Mouse (Mus musculus) heart, postnatal 4 days (tissue): ENCODE results near the gene Acaa1b. TPM values are rescaled to one million over a fixed set of nuclear protein-coding genes. Genes with fewer than 3 reads are reported as not detected.

Experiments used
- DNase-seq: peaks from one replicate; pipeline ENCODE4 v3.0.0; 2021
- total RNA-seq, 2 experiments: library from RNA; stranded (reverse); gene quantifications; 2 replicates each; pipeline ENCODE4 v1.2.3; 2021

The Acaa1b gene
- total RNA-seq: 1 to 10 TPM; 1.8 to 1.9 TPM

GRCm38 (mm10) chr9:119156278-119157201 is at the start of gene Acaa1b:
TSS of gene Acaa1b (minus strand) at chr9:119157093.
- DNase-seq: peak; percentile 87

- no peak for DNase-seq
Observed at GRCm38 (mm10) chr9:119206666-119207065, 49.8 kb upstream of the Acaa1b start.

- DNase-seq: no peak
Observed at GRCm38 (mm10) chr9:119205756-119206155, 48.9 kb upstream of the Acaa1b start.

- no peak for DNase-seq
Observed at GRCm38 (mm10) chr9:119203617-119204016, 46.7 kb upstream of the Acaa1b start.

GRCm38 (mm10) chr9:119201653-119202052 is 44.8 kb upstream of the Acaa1b start:
- DNase-seq: no peak

- DNase-seq: no peak
Observed at GRCm38 (mm10) chr9:119199151-119199861, 42.4 kb upstream of the Acaa1b start.

- peak; percentile 35 for DNase-seq
Observed at GRCm38 (mm10) chr9:119192202-119192990, 35.5 kb upstream of the Acaa1b start.

- DNase-seq: peak; percentile 31
Observed at GRCm38 (mm10) chr9:119181241-119181728, 24.4 kb upstream of the Acaa1b start.

- no peak for DNase-seq
Observed at GRCm38 (mm10) chr9:119179292-119179691, 22.4 kb upstream of the Acaa1b start.

- DNase-seq: no peak
Observed at GRCm38 (mm10) chr9:119167608-119168007, 10.7 kb upstream of the Acaa1b start.

GRCm38 (mm10) chr9:119165548-119165947 is 8.7 kb upstream of the Acaa1b start:
- DNase-seq: no peak

GRCm38 (mm10) chr9:119164743-119165142 is 7.8 kb upstream of the Acaa1b start:
- DNase-seq: no peak

GRCm38 (mm10) chr9:119160689-119161088 is 3.8 kb upstream of the Acaa1b start:
- DNase-seq: no peak

- no peak for DNase-seq
Observed at GRCm38 (mm10) chr9:119158861-119159260, 2.0 kb upstream of the Acaa1b start, which contains the start of gene Gm47289. TSS of gene Gm47289 (plus strand) at chr9:119159161.

GRCm38 (mm10) chr9:119155826-119156225 is 1.1 kb downstream of the Acaa1b start:
- DNase-seq: peak; percentile 17

- no peak for DNase-seq
Observed at GRCm38 (mm10) chr9:119155416-119155815, 1.5 kb downstream of the Acaa1b start.

GRCm38 (mm10) chr9:119151751-119152150 is 5.1 kb downstream of the Acaa1b start:
- DNase-seq: no peak

GRCm38 (mm10) chr9:119149601-119150000 is 7.3 kb downstream of the Acaa1b start:
- DNase-seq: peak; percentile 79

GRCm38 (mm10) chr9:119146098-119146770 is 10.7 kb downstream of the Acaa1b start:
- DNase-seq: no peak

- DNase-seq: no peak
Observed at GRCm38 (mm10) chr9:119145638-119146037, 11.3 kb downstream of the Acaa1b start.

GRCm38 (mm10) chr9:119145137-119145536 is 11.8 kb downstream of the Acaa1b start:
- DNase-seq: no peak

- no peak for DNase-seq
Observed at GRCm38 (mm10) chr9:119144696-119145095, 12.2 kb downstream of the Acaa1b start.
